Mouse (Mus musculus): Measurements from ENCODE around the gene Chek1. TPM values are rescaled to one million over a fixed set of nuclear protein-coding genes. Genes with fewer than 3 reads are reported as not detected.

Gene Chek1
- total and polyA plus RNA-seq, 2 experiments from 2014 or later = 5.1 to 12.3 TPM

DNA sequence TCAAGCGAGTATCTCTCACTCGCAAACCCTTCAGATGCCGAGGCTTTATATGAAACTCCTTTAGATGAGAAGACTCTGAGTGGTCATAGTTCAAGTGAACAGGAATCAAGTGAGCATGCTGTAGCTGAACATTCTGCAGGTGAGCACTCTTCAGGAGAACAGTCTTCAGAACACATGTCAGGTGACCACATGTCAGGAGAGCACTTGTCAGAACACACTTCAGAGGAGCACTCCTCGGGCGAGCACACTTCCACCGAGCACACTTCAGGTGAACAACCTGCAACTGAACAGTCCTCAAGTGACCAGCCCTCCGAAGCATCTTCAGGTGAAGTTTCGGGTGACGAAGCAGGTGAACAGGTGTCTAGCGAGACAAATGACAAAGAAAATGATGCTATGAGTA lies 32.6 kb downstream of the Chek1 start:
- no peak overlapping the region for H3K27ac ChIP-seq (ENCODE audit: low read depth)
- no peak for ATAC-seq (ENCODE audit: insufficient read depth, low read depth)
- TF ChIP-seq EP300 (IDR thresholded peaks at IDR 0.05; ENCODE audit: low read depth) (no peak), CTCF (IDR thresholded peaks at IDR 0.05; ENCODE audit: low read depth) (no peak)
- no peak overlapping the region for H3K4me2 ChIP-seq (ENCODE audit: low read depth, low read length)
- no peak overlapping the region for H3K9ac ChIP-seq (replicated peaks; ENCODE audit: low read depth, low read length)
- WGBS = 89% methylated on average over 10 of the region's 10 CpGs
- no peaks in the 10 kb centered on the region for H3K9me3 ChIP-seq (replicated peaks; ENCODE audit: control insufficient read depth, low read length)
- DNase-seq (ENCODE audit: low spot score) = no peak
- H3K27me3 ChIP-seq (ENCODE audit: control insufficient read depth, insufficient read depth, low read length) = no peaks in the 10 kb centered on the region
- no peaks in the 10 kb centered on the region for H3K36me3 ChIP-seq (replicated peaks; ENCODE audit: control insufficient read depth, insufficient read depth, low read length)
- no peak overlapping the region for H3K4me3 ChIP-seq (ENCODE audit: low read depth, low read length)
- no peaks in the 10 kb centered on the region for H3K4me1 ChIP-seq (ENCODE audit: control insufficient read depth, insufficient read depth)

DNA sequence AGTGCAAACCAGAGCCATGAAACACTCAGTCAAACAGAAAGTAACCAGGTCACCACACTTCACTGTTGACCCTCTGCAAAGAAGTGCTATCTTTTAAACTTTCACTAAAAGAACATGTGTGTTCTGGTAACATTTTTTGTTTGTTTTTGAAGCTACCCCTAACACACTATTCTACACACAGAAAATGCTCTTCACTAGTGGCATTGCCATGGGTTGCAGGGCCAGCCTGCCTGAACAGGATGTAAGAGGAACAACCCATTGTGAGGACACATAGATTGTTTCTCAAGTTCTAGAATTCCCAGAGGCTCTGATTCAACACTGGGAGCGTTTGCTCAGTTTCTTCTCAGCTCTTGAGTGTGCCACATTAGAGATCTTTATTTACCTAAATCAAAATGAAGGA lies 33.9 kb downstream of the Chek1 start, which contains the start of gene Acrv1:
TSS of gene Acrv1 (plus strand) at position 301 of the 400 bp plus-strand sequence.
- WGBS = 56% methylated on average over 1 of the region's 1 CpGs

DNA sequence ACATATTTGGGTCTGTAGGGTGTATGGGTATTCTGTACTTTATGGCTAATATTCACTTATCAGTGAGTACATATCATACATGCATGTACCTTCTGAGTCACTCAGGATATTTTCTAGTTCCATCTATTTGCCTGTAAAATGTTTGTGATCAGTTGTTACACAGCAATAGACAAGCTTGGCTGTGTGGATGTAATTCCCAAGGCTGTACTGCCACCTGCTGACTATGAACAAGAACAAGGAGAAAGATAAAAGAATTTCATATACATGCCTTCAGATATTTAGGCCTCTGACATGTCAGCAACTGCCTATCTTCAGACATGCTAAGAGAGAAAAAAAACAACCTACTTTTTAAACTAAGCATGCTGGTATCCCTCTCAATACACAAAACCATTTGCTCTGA lies 39.5 kb downstream of the Chek1 start:
- Histone ChIP-seq H3K9ac (replicated peaks; ENCODE audit: low read depth, low read length) (no peak overlapping the region), H3K27ac (ENCODE audit: low read depth) (no peak overlapping the region), H3K9me3 (replicated peaks; ENCODE audit: control insufficient read depth, low read length) (no peaks in the 10 kb centered on the region), H3K27me3 (ENCODE audit: control insufficient read depth, insufficient read depth, low read length) (no peaks in the 10 kb centered on the region), H3K36me3 (replicated peaks; ENCODE audit: control insufficient read depth, insufficient read depth, low read length) (no peaks in the 10 kb centered on the region), H3K4me2 (ENCODE audit: low read depth, low read length) (no peak overlapping the region), H3K4me3 (ENCODE audit: low read depth, low read length) (no peak overlapping the region), H3K4me1 (ENCODE audit: control insufficient read depth, insufficient read depth) (no peaks in the 10 kb centered on the region)
- ATAC-seq (ENCODE audit: insufficient read depth, low read depth) (no peak), DNase-seq (ENCODE audit: low spot score) (no peak)
- TF ChIP-seq CTCF (IDR thresholded peaks at IDR 0.05; ENCODE audit: low read depth) = peak; percentile 51
- TF ChIP-seq EP300 (IDR thresholded peaks at IDR 0.05; ENCODE audit: low read depth) = no peak

More for the DNA sequence above, 33.9 kb downstream of the Chek1 start, which contains the start of gene Acrv1:
- Histone ChIP-seq H3K4me3 (ENCODE audit: low read depth, low read length) (no peak within 1 kb of the TSS), H3K27ac (ENCODE audit: low read depth) (no peak within 1 kb of the TSS), H3K4me2 (ENCODE audit: low read depth, low read length) (no peak within 1 kb of the TSS), H3K9me3 (replicated peaks; ENCODE audit: control insufficient read depth, low read length) (no peaks in the 10 kb centered on the region), H3K27me3 (ENCODE audit: control insufficient read depth, insufficient read depth, low read length) (no peaks in the 10 kb centered on the region), H3K4me1 (ENCODE audit: control insufficient read depth, insufficient read depth) (no peaks in the 10 kb centered on the region), H3K9ac (replicated peaks; ENCODE audit: low read depth, low read length) (no peak within 1 kb of the TSS), H3K36me3 (replicated peaks; ENCODE audit: control insufficient read depth, insufficient read depth, low read length) (no peaks in the 10 kb centered on the region)
- DNase-seq (ENCODE audit: low spot score) (no peak), ATAC-seq (ENCODE audit: insufficient read depth, low read depth) (no peak)
- TF ChIP-seq EP300 (IDR thresholded peaks at IDR 0.05; ENCODE audit: low read depth) (no peak), CTCF (IDR thresholded peaks at IDR 0.05; ENCODE audit: low read depth) (no peak)

DNA sequence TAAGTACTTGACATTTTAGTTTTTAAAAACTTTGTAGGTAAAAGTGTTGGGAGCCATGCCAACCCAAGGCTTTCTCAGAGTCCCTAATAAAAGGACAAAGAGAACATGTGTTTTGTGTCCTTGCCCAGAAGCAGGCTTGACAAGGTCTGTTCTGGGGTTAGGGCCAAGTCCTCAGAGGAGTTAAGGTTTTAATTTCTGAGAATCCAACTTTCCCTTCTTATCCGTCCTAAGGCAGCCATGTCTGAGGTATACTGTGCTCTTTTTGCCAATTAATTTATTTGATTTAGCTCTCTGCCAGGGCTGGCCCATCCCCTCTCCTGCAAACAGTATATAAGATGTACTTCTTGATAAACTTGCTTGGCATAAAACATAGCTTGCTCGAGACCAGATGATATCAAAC lies 45.4 kb downstream of the Chek1 start:
- DNase-seq (ENCODE audit: low spot score) (no peak), ATAC-seq (ENCODE audit: insufficient read depth, low read depth) (no peak)
- H3K27ac ChIP-seq (ENCODE audit: low read depth) = no peak overlapping the region
- H3K9me3 ChIP-seq (replicated peaks; ENCODE audit: control insufficient read depth, low read length) = no peaks in the 10 kb centered on the region
- no peak overlapping the region for H3K4me3 ChIP-seq (ENCODE audit: low read depth, low read length)
- no peak overlapping the region for H3K9ac ChIP-seq (replicated peaks; ENCODE audit: low read depth, low read length)
- H3K36me3 ChIP-seq (replicated peaks; ENCODE audit: control insufficient read depth, insufficient read depth, low read length) = no peaks in the 10 kb centered on the region
- TF ChIP-seq CTCF (IDR thresholded peaks at IDR 0.05; ENCODE audit: low read depth) = no peak
- no peaks in the 10 kb centered on the region for H3K27me3 ChIP-seq (ENCODE audit: control insufficient read depth, insufficient read depth, low read length)
- no peaks in the 10 kb centered on the region for H3K4me1 ChIP-seq (ENCODE audit: control insufficient read depth, insufficient read depth)
- WGBS = 46% methylated on average over 2 of the region's 2 CpGs
- no peak overlapping the region for H3K4me2 ChIP-seq (ENCODE audit: low read depth, low read length)

Other genes starting within 250 kb of the Chek1 start
- not detected in 2 replicates for gene Gm5615, start 185.1 kb downstream of the Chek1 start, total RNA-seq (2014; rRNA removed; ENCODE audit: low replicate concordance)
- gene Gm5615, start 185.1 kb downstream of the Chek1 start, polyA plus RNA-seq (2015; fragmentation: Nextera tagmentation; extraction: Ambion mirVana) = not detected in 2 replicates
- gene Gm17689, start 144.4 kb downstream of the Chek1 start, total RNA-seq (2014; rRNA removed; ENCODE audit: low replicate concordance) = not detected in 2 replicates
- not detected in 2 replicates for gene Gm17689, start 144.4 kb downstream of the Chek1 start, polyA plus RNA-seq (2015; fragmentation: Nextera tagmentation; extraction: Ambion mirVana)
- gene A630095E13Rik, start 83.7 kb downstream of the Chek1 start, total RNA-seq (2014; rRNA removed; ENCODE audit: low replicate concordance) = not detected in 2 replicates
- not detected in 2 replicates for gene A630095E13Rik, start 83.7 kb downstream of the Chek1 start, polyA plus RNA-seq (2015; fragmentation: Nextera tagmentation; extraction: Ambion mirVana)
- not detected in 2 replicates for gene Acrv1, start 33.8 kb downstream of the Chek1 start, total RNA-seq (2014; rRNA removed; ENCODE audit: low replicate concordance)
- not detected in 2 replicates for gene Acrv1, start 33.8 kb downstream of the Chek1 start, polyA plus RNA-seq (2015; fragmentation: Nextera tagmentation; extraction: Ambion mirVana)
- 46.8 and 70.5 TPM in 2 replicates for gene Stt3a, start 40.6 kb upstream of the Chek1 start, total RNA-seq (2014; rRNA removed; ENCODE audit: low replicate concordance)
- 81.4 and 86.4 TPM in 2 replicates for gene Stt3a, start 40.6 kb upstream of the Chek1 start, polyA plus RNA-seq (2015; fragmentation: Nextera tagmentation; extraction: Ambion mirVana)
- gene Ei24, start 70.3 kb upstream of the Chek1 start, total RNA-seq (2014; rRNA removed; ENCODE audit: low replicate concordance) = 70.6 and 87.3 TPM in 2 replicates
- gene Ei24, start 70.3 kb upstream of the Chek1 start, polyA plus RNA-seq (2015; fragmentation: Nextera tagmentation; extraction: Ambion mirVana) = 70.7 and 71.7 TPM in 2 replicates
- gene Fez1, start 94.8 kb upstream of the Chek1 start, total RNA-seq (2014; rRNA removed; ENCODE audit: low replicate concordance) = 0.34 TPM in 1 of 2 replicates, not detected in the other
- gene Fez1, start 94.8 kb upstream of the Chek1 start, polyA plus RNA-seq (2015; fragmentation: Nextera tagmentation; extraction: Ambion mirVana) = 0.93 and 1.5 TPM in 2 replicates